Mouse (Mus musculus) heart, postnatal 14 days (tissue): ENCODE results near the gene Gnai2. TPM values are rescaled to one million over a fixed set of nuclear protein-coding genes. Genes with fewer than 3 reads are reported as not detected.
"Not testable (repeated sequence)": the region's sequence is repeated elsewhere in the genome, so short reads cannot be mapped to it uniquely, and the experiment has no call there.

Experiments used
- DNase-seq, 2 experiments: peaks; one replicate each; pipeline ENCODE4 v3.0.0; 2021 to 2022
- intact Hi-C: fragments of 180-260 bp; cut with DNase I; formaldehyde crosslinking; loops from one replicate; pipeline ENCODE4 v1.15.1; 2025
- long read RNA-seq, 2 experiments: library from polyadenylated mRNA; stranded (forward); transcript quantifications; one replicate each; pipeline ENCODE4 v2.0.0; 2021
- total RNA-seq, 2 experiments: library from RNA; stranded (reverse); gene quantifications; 2 replicates each; pipeline ENCODE4 v1.2.3; 2021

Gnai2 gene
- 100 to 1,000 TPM; 318 to 327 TPM for total RNA-seq
- long read RNA-seq, experiment 1, transcript Gnai2-206 (2 exons, 595 nt): minor isoform, 16 of 282 reads
- long read RNA-seq, experiment 1, transcript Gnai2-201 (9 exons, 2,215 nt): major isoform, 178 of 282 reads
- long read RNA-seq, experiment 1, transcript Gnai2-202 (9 exons, 1,777 nt): minor isoform, 55 of 282 reads
- long read RNA-seq, experiment 1, partial matches to known transcripts: 28 of 282 reads
- long read RNA-seq, experiment 1, other reads (novel, unspliced or antisense): 5 of 282 reads
- long read RNA-seq, experiment 2, transcript Gnai2-202 (9 exons, 1,777 nt): minor isoform, 31 of 234 reads
- long read RNA-seq, experiment 2, transcript Gnai2-206 (2 exons, 595 nt): minor isoform, 12 of 234 reads
- long read RNA-seq, experiment 2, transcript Gnai2-201 (9 exons, 2,215 nt): major isoform, 161 of 234 reads
- long read RNA-seq, experiment 2, partial matches to known transcripts: 25 of 234 reads
- long read RNA-seq, experiment 2, other reads (novel, unspliced or antisense): 5 of 234 reads

DNA sequence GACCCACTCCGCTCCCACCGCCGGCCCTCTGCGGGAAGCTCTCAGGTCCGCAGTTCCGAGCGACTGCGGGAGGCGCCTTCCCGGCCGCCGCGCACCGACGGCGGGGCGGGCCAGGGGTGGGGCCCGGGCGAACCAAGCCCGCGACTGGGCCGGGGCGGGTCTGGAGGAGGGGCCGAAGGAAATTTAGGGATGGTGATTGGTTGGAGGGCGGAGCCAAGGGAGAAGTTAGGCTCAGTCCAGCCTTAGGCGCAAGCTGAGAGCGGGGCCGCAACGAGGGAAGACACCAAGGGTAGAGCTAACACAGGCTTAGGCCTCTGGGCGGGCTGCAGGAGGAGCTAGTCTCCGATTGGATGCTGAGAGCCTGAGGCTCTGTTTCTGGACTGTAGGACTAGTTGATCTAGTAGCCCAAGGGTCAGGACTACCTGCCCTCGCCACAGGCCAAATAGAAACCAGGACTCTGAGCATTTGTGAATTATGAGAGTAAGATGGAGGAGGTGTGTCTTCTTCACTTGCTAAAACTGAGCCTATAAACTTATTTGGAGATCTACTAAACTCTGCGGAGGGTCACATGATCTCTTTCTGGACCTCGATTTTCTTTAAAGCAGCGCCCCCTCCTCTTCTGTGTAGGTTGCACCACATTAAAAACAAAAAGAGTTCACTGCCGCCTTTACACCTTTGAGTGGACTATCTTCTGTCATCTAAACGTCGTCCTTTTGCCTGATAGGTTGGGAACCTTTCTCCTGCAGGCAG is at the start of gene Gnai2:
Gnai2 (minus strand) TSS at position 89 of the 750 bp plus-strand sequence.
- intact Hi-C loops: no loop called here
- DNase-seq: peak; percentile 96 to 97

DNA sequence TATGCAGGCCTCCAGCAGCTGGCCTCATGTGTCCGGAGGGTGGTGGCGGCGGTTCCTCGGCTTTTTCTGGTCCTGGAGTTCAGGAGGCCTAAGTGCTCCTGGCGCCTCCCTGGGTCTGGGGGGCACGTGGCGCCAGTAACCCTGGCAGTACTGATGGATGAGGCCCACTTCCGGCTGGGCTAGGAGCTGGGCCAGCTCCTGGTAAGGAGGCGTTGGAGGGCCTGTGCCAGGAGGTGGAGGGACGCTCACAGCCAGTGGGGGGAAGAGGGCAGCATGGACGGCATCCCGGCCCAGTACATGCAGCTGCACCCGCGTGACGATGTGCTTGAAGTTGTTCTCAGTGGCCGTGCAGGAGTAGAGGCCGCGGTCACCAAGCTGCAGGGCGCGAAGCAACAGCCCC is 47.2 kb upstream of the Gnai2 start:
- no peak for DNase-seq

DNA sequence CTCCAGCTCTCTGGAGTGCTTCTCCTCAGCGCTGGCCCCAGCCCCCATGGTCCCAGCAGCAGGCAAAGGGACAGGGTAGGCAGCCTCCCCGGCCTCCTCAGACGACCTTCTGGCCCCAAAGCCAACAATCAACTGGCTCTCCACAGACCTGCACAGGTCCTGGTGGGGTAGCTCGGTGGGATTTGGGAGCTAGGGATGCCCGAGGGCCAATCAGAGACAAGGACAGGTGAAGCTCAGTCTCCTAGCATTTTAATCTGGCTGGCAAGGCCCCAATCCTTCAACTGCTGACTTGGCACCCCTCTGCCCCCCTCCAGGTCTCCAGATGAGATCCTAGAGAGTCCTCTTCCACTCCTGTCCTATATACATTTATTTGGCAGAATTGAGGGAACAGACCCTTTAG is 44.3 kb upstream of the Gnai2 start, which contains the start of gene Gnat1:
Gnat1 (minus strand) TSS at position 212 of the 400 bp plus-strand sequence.
- no peak for DNase-seq
- intact Hi-C loops: no loop called here

More for the DNA sequence above, 47.2 kb upstream of the Gnai2 start:
- intact Hi-C loops: no loop called here

DNA sequence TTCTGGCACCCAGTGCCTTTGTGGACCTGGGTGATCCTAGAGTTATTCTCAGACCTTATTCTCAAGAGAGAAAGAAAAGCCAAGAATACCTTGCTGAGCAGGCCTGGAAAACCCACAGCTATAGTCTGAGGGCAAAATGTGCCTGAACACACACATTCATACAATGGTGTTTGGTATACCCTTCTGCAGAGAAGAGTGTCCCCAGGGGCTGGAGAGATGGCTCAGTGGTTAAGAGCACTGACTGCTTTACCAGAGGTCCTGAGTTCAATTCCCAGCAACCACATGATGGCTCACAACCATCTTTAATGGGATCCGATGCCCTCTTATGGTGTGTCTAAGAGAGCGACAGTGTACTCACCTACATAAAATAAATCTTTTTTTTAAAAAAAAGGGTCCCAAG is 43.7 kb upstream of the Gnai2 start:
- DNase-seq: no peak
- intact Hi-C loops: no loop called here

DNA sequence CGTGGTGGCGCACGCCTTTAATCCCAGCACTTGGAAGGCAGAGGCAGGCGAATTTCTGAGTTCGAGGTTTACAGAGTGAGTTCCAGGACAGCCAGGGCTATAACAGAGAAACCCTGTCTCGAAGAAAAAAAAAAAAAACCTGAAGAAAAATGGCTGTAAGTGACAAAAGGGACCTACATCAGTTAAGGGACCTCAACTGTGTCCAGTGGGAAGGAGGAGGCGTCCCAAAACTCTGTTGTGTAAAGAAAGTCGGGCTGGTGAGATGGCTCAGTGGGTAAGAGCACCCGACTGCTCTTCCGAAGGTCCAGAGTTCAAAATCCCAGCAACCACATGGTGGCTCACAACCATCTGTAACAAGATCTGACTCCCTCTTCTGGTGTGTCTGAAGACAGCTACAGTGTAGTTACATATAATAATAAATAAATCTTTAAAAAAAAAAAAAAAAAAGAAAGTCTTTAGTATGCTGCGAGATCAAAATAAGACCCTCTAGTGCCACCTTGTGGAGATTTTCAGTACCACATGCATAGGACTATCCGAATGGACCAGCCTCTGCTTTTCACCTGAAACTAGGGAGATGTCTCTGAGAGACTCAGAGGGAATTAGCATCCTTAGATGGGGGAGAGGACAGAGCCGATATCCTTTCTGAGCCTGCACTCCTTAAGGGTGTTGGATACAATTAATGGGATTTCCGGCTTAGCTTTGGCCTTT is 42.8 kb upstream of the Gnai2 start:
- peak; percentile 73 to 87 for DNase-seq
- intact Hi-C loops: not testable (repeated sequence)

DNA sequence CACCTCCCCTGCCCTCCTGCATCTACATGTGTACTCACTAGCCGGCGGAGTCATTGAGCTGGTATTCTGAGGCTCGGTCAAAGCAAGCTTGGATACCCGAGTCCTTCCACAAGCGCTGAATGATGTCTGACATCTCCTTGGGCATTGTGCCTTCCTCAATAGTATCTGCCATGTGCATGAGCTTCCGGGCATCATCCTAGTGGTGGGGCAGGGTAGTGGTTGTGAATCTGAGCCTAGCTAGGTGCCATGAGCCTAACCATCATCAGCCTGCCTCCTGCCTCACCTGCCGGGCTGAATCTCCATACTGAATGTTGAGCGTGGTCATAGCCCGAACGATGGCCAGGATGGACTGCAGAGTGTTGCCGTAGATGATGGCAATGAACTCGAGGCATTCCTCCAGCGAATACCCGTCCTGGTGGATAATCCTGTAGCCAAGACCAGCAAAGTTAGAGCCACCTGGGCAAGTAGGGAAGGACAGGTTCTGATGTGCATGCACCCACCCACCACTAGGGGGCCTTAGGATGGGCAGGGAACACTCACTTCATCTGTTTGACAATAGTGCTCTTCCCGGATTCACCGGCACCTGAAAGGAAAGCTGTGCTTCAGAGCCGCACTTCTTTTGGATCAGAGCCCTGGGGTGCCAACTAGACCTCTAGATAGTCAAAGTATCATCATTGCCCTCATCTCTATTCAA is 42.1 kb upstream of the Gnai2 start:
- DNase-seq: peak in 1 of 2 experiments; percentile 49
- intact Hi-C loops: no loop called here

DNA sequence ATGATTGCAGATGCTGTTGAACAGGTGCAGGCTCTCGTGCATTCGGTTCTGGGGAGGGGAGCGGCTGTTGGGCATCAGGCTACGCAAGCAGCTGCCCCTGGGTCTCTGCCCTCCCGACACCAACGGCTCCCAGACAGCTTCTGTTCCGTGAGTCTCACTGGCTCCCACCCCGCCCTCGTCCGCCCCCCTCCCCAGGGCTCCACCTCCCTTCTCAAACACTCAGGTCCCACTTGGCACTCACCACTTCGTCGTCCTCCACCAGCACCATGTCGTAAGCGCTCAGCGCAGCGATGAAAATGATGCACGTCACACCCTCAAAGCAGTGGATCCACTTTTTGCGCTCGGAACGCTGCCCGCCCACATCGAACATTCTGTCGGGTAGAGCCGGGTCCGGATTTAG is 41.1 kb upstream of the Gnai2 start:
- DNase-seq: no peak
- intact Hi-C loops: loop anchor here (1.0 kb wide), 2 partner anchors 31 to 72 kb away; no protein-coding TSS in a partner anchor

DNA sequence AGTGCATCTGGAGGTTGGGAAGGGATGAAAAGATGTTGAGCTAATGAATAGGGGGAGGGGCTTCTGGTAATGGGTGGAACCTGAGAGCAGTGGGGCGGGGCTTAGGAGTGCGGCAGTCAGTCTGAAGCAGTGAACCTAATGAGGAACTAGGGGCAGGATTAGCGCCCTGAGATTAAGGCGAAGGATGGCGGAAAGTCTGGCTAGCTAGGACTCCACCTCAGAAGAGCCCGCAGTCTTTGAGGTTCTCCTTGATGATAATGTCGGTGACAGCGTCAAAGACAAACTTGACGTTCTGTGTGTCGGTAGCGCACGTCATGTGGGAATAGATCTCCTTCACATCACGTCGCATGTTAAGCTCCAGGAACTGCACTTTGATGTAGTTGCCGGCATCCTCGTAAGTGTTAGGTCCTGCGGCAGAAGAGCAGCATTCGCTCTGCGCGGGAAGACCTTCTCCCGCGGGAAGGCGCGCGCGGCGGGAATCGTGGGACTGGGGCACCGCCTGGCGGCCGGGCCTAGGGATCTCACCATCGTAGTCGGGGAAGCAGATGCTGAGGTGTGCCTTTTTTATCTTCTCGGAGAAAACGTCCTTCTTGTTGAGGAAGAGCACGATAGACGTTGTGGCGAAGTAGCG is 40.6 kb upstream of the Gnai2 start:
- DNase-seq: peak; percentile 85 to 88
- intact Hi-C loops: loop anchor here (1.0 kb wide), 2 partner anchors 30 to 71 kb away; no protein-coding TSS in a partner anchor

DNA sequence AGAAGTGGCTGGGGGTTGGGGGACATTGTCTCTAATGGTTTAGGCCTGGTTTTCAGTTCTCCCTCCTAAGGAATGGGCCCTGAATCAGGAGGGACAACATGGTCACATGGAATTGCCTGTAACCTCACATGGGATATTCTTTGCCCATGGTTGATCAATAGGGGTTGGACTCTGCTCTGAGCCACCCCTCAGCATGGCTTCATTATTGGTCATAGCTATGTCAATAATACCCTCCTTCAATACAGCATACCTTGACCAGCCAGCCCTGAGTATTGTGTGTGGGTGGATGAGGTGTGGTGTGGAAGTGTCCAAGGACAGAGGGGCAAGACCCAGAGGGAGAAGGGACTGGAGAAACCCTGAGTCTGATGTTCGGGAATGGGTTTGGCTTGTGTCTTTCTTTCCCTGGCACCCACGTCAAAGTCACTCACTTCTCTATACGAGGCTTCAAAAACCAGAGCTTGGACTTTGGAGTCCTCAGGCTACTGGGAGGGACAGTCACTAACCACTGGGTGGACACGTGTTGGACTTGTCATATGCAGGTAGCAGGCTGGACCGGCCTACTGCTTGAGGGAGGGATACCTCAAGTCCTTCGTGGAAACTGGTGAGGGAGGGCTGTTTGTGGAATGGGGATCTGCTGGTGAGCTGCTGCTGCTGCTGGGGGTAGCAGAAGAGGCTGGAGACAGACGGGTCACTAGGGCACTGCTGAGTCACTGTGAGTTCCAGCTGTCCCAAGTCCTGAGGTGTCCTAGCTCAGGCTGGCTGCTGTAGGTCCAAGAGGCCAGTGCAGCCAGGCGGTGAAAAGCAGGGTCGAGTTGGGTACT is 39.7 kb upstream of the Gnai2 start:
- no peak for DNase-seq
- intact Hi-C loops: no loop called here

DNA sequence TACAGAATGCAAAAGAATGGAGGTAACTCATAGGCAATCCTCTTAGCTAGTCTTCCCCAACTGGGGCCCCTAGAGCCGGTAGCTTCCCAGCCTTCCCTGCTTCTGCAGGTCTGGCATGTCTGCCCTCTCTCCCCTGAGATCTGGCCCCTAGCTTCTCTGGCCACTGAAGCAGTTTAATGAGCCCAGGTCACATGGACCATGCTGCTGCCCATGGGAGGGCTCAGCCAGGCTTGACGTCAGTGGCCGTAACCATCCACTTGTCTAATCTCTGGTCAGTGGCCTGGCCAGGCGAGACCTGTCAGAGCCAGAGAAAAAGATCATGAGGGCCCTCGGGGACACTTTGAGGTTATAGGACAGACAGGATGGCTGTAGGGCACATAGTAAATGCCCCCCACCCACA is 35.1 kb upstream of the Gnai2 start:
- DNase-seq: peak; percentile 54 to 66
- intact Hi-C loops: no loop called here

DNA sequence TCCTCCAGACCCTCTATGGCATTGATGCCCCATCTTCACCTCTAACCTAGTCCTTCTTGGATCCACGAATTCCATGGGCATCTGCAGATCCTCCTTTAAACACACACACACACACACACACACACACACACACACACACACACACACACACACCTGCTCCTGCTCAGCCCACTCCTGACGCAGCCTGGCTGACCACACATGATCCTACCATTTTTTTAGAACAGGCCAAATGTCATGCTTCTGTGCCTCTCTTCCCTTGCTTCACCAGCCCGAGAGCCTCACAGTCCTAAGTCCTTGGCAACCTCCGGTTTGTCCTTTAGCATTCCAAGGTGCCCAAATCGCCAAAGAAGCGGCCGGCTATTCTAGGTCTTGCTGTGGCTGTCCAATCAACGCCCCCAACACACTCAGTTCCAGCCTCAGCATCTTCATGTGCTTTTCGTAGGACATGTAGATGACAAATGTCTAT is 34.3 kb upstream of the Gnai2 start, which contains the start of gene Slc38a3:
Slc38a3 (minus strand) TSS at position 51 of the 466 bp plus-strand sequence.
- no peak for DNase-seq
- intact Hi-C loops: no loop called here

DNA sequence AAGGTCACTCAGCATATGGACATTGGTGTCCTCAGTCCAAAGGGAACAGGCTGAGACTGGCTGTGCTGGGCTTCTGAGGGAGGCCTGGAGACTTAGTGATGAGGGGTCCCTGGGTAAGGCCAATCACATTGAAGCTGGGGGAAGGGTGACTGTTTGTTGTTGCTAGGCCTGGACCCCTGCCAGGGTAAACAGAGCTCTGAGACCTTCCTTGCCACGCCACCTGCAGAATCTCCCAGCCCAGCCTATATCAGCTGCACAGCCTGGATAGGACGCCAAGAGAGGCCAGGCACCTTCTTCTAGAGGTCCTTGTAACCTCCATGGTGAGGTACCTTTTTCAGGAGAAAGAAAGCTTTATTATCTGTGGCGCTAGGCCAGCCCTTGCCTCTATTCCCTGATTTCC is 33.7 kb upstream of the Gnai2 start:
- no peak for DNase-seq
- intact Hi-C loops: no loop called here

DNA sequence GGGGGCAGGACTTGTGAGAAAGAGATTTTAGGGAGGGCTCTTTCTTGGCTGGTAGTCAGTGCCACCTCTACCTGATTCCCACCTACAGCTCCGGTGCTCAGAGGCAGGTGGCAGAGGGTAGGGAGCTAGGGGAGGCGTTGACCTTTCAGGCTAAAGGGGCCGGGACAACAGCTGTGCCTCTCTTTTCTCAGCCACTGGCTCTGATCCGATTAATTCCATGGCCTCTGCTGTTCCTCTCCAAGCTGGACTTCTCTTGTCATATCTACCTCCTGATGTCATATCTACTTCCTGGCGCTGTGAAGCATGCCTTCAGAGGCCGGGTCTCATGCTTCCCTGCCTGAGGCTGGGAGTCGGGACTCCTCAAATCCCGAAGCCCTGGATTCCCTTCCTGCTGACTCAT is 32.8 kb upstream of the Gnai2 start:
- intact Hi-C loops: no loop called here
- no peak for DNase-seq

DNA sequence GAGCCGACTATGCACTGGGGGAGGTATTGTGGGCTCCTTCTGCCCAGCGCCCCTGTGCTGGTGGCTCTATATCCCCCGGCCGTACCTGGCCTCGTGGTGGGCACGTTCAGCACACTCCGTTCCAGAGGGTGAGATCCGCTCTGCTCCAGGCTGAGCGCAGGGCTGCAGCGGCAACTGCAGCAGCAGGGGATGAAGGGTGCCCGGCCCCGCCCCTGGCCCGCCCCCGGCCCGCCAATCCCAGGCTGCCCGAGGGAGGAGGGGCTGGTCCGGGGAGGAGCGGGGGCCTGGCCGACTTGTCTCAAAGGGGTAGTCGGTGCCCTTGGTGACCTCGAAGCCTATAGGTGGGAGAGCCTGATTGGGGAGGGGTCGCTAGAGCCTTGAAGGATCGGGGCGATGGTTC is 32.1 kb upstream of the Gnai2 start:
- intact Hi-C loops: no loop called here
- DNase-seq: peak; percentile 75 to 77

DNA sequence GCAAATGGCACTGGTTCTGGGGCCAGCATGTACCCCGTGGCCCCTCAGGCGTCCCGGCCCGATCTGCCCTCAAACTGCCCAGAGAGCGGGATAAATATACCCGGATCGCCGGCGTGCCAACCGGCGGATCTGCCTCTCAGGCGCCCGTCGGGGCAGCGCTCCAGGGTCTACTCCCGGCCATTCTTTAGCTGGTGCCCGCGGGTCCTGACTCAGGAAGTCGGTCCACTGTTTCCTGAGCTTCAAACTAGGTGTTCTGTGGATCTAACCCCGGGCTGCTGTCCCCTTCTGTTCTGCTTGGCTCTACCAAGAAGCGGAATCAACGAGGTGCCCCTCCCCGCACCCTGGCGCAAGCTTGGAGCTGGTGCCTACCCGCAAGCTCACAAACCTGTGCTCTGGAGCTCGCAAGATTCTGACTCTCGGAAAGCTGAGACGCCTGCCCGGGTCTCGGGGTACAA is 31.6 kb upstream of the Gnai2 start:
- intact Hi-C loops: no loop called here
- peak; percentile 50 to 59 for DNase-seq

DNA sequence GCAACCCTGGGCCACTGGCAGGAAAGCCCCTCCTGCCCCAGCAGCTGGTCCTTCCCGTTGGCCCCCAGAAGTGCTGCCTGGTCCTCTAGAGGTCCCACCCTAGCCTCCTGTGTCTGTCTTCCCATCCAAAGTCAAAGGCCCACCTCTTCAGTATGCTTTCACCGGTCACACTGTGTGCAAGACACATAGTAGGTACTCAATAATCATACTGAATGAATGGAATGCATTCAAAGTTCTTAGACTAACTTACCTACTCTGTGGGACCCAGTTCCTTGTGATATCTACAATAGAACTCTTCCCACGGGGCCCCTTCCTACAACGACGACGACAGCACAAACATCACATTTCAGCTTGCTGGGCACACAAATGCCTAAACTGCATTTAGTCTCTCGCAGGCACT is 30.1 kb upstream of the Gnai2 start:
- intact Hi-C loops: no loop called here

DNA sequence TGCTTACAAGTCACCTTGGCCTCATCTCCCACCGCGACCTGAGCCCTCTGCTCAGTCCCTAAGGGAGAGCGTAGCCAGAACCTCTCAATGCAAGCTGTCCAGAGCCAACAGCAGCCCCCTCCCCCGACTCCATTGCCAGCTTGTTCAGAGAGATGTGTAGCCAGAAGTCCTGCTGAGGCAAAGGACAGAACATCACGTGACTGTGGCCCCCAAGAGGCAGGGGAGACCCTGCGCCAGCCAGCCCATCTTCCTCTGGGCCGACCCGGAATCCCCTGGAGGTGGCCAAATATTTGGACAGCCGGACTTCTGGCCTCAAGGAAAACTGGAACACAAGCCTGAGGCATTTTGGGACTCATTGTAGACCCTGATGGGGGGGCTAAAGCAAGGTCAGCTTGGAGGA is 28.4 kb upstream of the Gnai2 start:
- no peak for DNase-seq
- intact Hi-C loops: no loop called here

More for the DNA sequence above, 30.1 kb upstream of the Gnai2 start:
- no peak for DNase-seq

DNA sequence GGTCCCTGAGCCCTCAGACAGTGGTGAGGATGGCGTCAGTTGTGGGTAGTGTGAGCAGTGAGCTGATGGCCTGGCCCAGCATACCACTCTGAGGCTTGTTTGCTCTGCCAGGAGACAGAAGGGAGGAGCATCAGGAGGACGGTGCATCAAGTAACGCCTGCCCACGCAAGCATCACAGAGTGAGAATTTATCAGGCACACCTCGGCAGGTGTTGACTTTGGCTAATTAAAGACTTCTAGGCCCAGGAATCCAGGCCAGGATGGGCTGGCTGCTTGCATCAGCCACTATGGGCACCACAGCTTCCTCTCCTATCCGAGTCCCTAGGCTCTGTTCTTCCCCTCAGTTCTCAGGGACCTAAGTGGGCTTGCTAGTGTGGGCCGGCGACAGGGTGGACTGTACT is 27.2 kb upstream of the Gnai2 start:
- no peak for DNase-seq
- intact Hi-C loops: no loop called here
